Mouse (Mus musculus): ENCODE data around the gene Olfr1229.

Olfr1229 gene

DNA sequence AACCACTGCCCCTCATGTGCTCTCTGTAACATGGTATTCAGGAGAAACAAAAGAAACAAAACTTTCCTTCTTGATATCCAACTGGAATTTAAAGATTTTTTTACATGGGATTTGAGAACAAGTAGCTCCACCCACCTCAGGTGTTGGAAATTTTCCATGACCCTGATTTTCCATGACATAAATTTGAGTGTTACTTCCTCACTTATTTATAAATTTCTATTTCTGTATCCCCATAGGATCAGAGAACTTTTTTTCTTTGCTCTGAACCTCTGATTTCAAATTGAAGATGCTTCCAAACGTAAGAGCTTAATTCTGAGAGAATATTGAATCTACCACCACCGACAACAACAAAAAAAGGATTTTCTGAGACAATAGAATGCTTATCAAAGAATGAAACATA lies at the start of gene Olfr1229:
Gene Olfr1229 (minus strand): TSS at position 101 of the 400 bp plus-strand sequence.
- DNase-seq (ENCODE audit: low spot score), result no peak

DNA sequence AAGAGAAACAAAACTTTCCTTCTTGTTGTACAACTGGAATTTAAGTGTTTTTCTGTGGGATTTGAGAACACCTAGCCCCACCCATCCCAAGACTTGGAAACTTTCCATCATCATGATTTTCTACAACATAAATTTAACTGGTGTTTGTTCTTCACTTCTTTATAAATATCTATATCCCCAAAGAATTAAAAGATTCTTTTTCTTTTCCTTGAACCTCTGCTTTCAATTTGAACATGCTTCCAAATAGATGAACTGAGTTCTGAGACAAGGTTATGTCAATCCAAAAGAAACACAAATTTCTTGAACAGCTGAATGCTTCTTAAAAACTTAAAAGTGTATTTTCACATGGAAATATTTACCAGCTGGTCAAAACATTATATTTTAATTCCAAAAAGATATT lies 41.8 kb upstream of the Olfr1229 start, which contains the start of gene Olfr1232:
Gene Olfr1232 (minus strand): TSS at position 101 of the 400 bp plus-strand sequence.
- DNase-seq (ENCODE audit: low spot score), result no peak

DNA sequence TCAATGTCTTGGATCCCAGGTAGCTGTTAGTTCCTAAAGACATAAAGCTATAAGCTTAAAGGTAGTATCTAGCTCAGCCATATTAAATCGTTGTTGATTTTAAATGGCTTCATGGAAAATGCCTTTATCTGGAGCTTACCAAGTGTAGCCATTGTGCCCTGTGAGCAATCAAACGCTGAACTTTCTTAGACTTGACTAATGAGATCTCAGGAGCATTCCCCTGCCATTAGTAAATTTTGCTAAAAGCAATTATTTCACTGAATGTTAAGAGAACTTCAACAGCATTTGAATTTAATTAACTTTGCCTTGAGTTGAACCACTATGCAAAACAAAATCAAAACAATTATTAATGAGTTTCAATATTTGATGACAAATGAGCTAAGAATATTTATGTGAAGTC lies 19.2 kb upstream of the Olfr1229 start, which contains the start of gene Olfr1231:
Gene Olfr1231 (minus strand): TSS at position 101 of the 400 bp plus-strand sequence.
- no peak for DNase-seq (ENCODE audit: low spot score)

DNA sequence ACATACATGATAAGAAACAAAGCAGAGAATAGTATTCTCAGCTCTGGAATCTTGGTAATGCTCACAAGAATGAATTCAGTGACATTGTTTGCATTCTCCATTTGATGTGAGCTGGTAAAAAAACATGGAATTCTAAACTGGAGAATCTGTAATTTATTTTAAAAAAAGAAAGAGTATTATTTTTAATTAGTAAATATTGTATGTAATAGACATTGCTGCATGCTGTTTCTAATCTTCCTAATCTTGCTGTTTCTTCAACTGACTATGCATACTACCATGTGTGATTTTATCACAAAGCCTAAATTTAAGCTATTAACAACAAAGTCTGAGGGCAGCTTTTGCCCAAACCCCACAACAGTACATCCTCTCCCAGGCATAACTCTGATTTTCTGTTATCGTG lies 9.4 kb upstream of the Olfr1229 start, which contains the start of gene Olfr1230:
Gene Olfr1230 (minus strand): TSS at position 101 of the 400 bp plus-strand sequence.
- DNase-seq (ENCODE audit: low spot score), result no peak

DNA sequence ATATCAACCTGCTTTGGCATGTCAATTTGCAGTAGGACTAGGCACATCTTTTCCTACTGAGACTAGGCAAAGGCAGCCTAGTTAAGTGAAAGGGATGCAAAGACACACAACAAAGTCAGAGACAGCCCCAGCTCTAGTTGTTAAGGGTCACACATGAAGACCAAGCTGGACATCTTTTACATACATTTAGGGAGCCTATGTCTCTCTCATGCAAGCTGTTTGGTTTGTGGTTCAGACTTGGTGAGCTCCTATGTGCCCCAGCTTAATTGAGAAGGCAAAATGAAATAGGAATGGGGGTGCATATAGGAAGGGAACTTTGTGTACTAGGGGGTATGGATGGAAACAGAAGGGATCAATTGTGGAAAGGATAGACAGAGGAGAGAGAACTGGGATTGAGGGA lies 33.9 kb downstream of the Olfr1229 start, which contains the start of gene Olfr1228:
Gene Olfr1228 (minus strand): TSS at position 101 of the 400 bp plus-strand sequence.
- DNase-seq (ENCODE audit: low spot score), result no peak

Data from yolk sac, embryonic 10.5 days (tissue).